Mouse (Mus musculus): ENCODE results near the gene Mrpl49. TPM values are rescaled to one million over a fixed set of nuclear protein-coding genes. Genes with fewer than 3 reads are reported as not detected.

The Mrpl49 gene
- polyA plus RNA-seq, 1 experiment from 2014 or later = 96.6 TPM

DNA sequence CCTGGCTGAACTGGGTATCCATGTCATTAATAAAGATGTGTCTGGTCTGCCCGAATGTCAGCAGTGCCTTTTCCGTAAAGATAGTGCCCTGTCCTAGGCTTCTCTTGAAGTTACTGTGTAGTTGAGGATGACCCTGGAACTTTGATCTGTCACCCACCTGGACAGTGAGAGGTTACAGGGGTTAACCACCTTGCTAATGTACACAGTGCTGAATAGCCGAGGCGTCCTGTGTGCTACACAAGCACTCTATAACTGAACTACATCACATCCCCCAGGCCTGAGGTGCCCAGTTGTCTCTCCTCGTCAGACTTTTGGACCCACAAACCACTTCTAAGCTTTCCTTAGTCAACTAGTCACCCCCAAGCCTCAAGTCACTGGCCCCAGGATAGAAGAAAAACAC, 4.8 kb upstream of the Mrpl49 start:
- DNase-seq (ENCODE audit: low spot score) = no peak
- no peak overlapping the region for H3K27ac ChIP-seq (replicated peaks; ENCODE audit: low read depth, low read length)
- H3K9ac ChIP-seq (replicated peaks; ENCODE audit: low read length) = peak overlapping the region; percentile 92
- no peaks in the 10 kb centered on the region; the same call in 1 of the 2 replicates for H3K36me3 ChIP-seq (replicated peaks; ENCODE audit: control insufficient read depth, insufficient read depth, low read depth, low read length)
- H3K9me3 ChIP-seq (replicated peaks; ENCODE audit: control insufficient read depth, low read length) = no peaks in the 10 kb centered on the region
- peak overlapping the region; percentile 89 for H3K4me3 ChIP-seq (ENCODE audit: low read depth, low read length)
- H3K4me1 ChIP-seq (ENCODE audit: control insufficient read depth, insufficient read depth, low read length) = peaks cover 8% of the 10 kb centered on the region
- 69% methylated on average over 5 of the region's 5 CpGs for WGBS
- no peaks in the 10 kb centered on the region for H3K27me3 ChIP-seq (ENCODE audit: control insufficient read depth, insufficient read depth, low read length)
- peak overlapping the region; percentile 95 for H3K4me2 ChIP-seq (ENCODE audit: low read depth, low read length)
- ATAC-seq (replicated peaks; ENCODE audit: insufficient number of reproducible peaks, low FRiP score, low TSS enrichment, low read depth) = no peak

DNA sequence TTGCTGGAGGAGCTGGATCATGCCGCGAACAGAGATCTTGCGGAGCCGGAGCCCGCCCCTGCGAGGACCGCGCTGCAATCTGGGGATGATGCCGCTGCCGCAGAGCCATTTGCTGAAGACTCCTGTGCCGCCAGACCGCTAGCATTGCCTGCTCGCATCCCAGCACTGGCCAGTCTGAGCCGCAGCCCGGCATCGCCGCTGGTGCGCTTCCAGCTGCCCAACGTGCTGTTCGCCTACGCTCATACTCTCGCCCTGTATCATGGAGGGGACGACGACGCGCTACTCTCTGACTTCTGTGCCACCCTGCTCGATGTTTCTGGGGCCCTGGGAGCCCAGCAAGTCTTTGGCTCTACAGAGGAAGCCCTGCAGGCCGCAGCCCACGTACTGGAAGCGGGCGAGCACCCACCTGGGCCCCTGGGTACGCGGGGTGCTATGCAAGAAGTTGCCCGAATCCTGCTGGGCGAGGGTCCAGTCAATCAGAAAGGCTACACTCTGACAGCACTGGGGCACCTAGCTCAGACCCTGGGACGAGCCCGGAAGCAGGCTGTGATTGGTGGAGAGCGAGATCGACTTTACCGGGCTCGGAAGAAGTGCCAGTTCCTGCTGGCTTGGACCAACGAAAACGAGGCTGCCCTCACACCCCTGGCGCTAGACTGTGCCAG, 4.2 kb upstream of the Mrpl49 start:
- DNase-seq (ENCODE audit: low spot score) (peak; percentile 39), ATAC-seq (replicated peaks; ENCODE audit: insufficient number of reproducible peaks, low FRiP score, low TSS enrichment, low read depth) (no peak)
- peaks cover 7% of the 10 kb centered on the region for H3K4me1 ChIP-seq (ENCODE audit: control insufficient read depth, insufficient read depth, low read length)
- peak overlapping the region; percentile 89 for H3K4me3 ChIP-seq (ENCODE audit: low read depth, low read length)
- no peaks in the 10 kb centered on the region; the same call in 1 of the 2 replicates for H3K36me3 ChIP-seq (replicated peaks; ENCODE audit: control insufficient read depth, insufficient read depth, low read depth, low read length)
- no peaks in the 10 kb centered on the region for H3K27me3 ChIP-seq (ENCODE audit: control insufficient read depth, insufficient read depth, low read length)
- peak overlapping the region; percentile 93 for H3K27ac ChIP-seq (replicated peaks; ENCODE audit: low read depth, low read length)
- 2% methylated on average over 44 of the region's 44 CpGs for WGBS
- peak overlapping the region; percentile 92 for H3K9ac ChIP-seq (replicated peaks; ENCODE audit: low read length)
- H3K9me3 ChIP-seq (replicated peaks; ENCODE audit: control insufficient read depth, low read length) = no peaks in the 10 kb centered on the region
- H3K4me2 ChIP-seq (ENCODE audit: low read depth, low read length) = peak overlapping the region; percentile 95

DNA sequence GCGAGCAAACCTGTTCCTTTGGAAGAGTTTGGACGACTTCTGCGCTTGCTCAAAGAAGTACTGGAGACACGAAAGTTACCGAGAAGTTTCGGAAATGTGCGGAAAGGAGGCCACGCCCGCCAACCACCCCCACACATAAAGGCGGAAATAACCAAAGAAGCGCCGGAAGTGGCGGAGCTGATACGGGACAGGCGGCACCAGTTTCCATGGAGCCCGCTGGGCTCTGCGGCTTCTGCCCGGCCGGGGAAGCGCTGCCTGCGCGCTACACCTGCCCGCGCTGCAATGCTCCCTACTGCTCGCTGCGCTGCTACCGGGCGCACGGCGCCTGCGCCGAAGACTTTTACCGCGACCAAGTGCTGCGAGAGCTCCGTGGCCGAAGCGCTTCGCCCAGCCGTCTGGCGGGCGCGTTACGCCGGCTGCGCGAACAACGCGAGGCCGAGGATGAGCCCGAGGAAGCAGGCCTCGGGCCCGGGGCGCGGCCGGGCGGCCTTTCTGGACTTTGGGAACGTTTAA, 3.5 kb upstream of the Mrpl49 start, which contains the start of gene Znhit2:
Gene Znhit2 (plus strand): TSS at position 172 of the 513 bp plus-strand sequence.
- under 1% methylated on average over 58 of the region's 58 CpGs for WGBS
- H3K9me3 ChIP-seq (replicated peaks; ENCODE audit: control insufficient read depth, low read length) = no peaks in the 10 kb centered on the region
- peak within 1 kb of the TSS; percentile 89 for H3K4me3 ChIP-seq (ENCODE audit: low read depth, low read length)
- peak within 1 kb of the TSS; percentile 92 for H3K9ac ChIP-seq (replicated peaks; ENCODE audit: low read length)
- peaks cover 6% of the 10 kb centered on the region for H3K4me1 ChIP-seq (ENCODE audit: control insufficient read depth, insufficient read depth, low read length)
- H3K4me2 ChIP-seq (ENCODE audit: low read depth, low read length) = peak within 1 kb of the TSS; percentile 95
- H3K27ac ChIP-seq (replicated peaks; ENCODE audit: low read depth, low read length) = peak within 1 kb of the TSS; percentile 93
- no peaks in the 10 kb centered on the region for H3K27me3 ChIP-seq (ENCODE audit: control insufficient read depth, insufficient read depth, low read length)
- no peaks in the 10 kb centered on the region; the same call in 1 of the 2 replicates for H3K36me3 ChIP-seq (replicated peaks; ENCODE audit: control insufficient read depth, insufficient read depth, low read depth, low read length)
- ATAC-seq (replicated peaks; ENCODE audit: insufficient number of reproducible peaks, low FRiP score, low TSS enrichment, low read depth) (peak; percentile 48), DNase-seq (ENCODE audit: low spot score) (peak; percentile 97)

DNA sequence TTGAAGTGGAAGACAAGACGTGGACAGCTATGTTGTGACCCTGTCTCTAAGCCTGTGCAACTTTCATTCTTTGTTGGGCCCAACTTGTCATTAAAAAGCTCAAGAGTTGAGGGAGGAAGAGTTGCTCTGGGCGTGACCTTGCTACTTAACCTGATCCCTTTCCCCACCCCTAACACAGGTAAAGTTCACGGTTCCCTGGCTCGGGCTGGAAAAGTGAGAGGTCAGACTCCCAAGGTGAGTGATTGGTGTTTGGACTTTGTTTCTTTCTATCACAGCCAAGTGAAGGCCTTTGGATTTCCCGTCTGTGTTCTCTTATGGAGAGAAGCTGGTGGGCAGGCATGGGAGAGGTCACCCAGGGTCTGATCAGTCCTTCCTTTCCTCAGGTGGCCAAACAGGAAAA, 1.4 kb upstream of the Mrpl49 start:
- ATAC-seq (replicated peaks; ENCODE audit: insufficient number of reproducible peaks, low FRiP score, low TSS enrichment, low read depth) (no peak), DNase-seq (ENCODE audit: low spot score) (no peak)
- H3K36me3 ChIP-seq (replicated peaks; ENCODE audit: control insufficient read depth, insufficient read depth, low read depth, low read length) = no peaks in the 10 kb centered on the region; the same call in none of the 2 replicates

DNA sequence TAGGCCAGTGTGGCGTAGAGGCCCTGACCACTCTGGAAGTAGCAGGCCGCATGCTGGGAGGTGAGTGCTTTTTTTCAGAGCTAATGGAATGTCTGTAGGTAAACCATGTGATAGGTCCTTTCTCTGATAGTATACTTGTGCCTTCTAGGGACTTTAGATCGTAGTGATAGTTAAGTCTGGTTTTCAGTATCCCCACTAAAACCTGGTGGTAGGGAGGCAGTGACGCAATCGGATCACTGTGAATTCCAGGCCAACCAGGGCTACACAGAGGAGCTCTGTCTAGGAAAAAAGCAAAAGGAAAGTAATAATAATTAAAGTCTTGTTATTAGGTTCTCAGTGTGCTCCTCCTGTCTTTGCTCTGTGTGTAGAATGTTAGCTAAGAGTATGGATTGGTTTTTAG, 928 bp upstream of the Mrpl49 start:
- DNase-seq (ENCODE audit: low spot score) (no peak), ATAC-seq (replicated peaks; ENCODE audit: insufficient number of reproducible peaks, low FRiP score, low TSS enrichment, low read depth) (no peak)
- Histone ChIP-seq H3K4me3 (ENCODE audit: low read depth, low read length) (peak overlapping the region; percentile 86), H3K9me3 (replicated peaks; ENCODE audit: control insufficient read depth, low read length) (no peaks in the 10 kb centered on the region), H3K4me1 (ENCODE audit: control insufficient read depth, insufficient read depth, low read length) (peaks cover 6% of the 10 kb centered on the region), H3K4me2 (ENCODE audit: low read depth, low read length) (peak overlapping the region; percentile 70), H3K36me3 (replicated peaks; ENCODE audit: control insufficient read depth, insufficient read depth, low read depth, low read length) (peaks cover 4% of the 10 kb centered on the region), H3K9ac (replicated peaks; ENCODE audit: low read length) (peak overlapping the region; percentile 87), H3K27me3 (ENCODE audit: control insufficient read depth, insufficient read depth, low read length) (no peaks in the 10 kb centered on the region), H3K27ac (replicated peaks; ENCODE audit: low read depth, low read length) (no peak overlapping the region)
- WGBS = 38% methylated on average over 5 of the region's 5 CpGs

More for the DNA sequence above, 1.4 kb upstream of the Mrpl49 start:
- WGBS = 84% methylated on average over 5 of the region's 5 CpGs
- Histone ChIP-seq H3K4me1 (ENCODE audit: control insufficient read depth, insufficient read depth, low read length) (peaks cover 6% of the 10 kb centered on the region), H3K4me3 (ENCODE audit: low read depth, low read length) (peak overlapping the region; percentile 86), H3K4me2 (ENCODE audit: low read depth, low read length) (peak overlapping the region; percentile 70), H3K9ac (replicated peaks; ENCODE audit: low read length) (peak overlapping the region; percentile 87; the same call in 1 of the 2 replicates), H3K27ac (replicated peaks; ENCODE audit: low read depth, low read length) (no peak overlapping the region), H3K27me3 (ENCODE audit: control insufficient read depth, insufficient read depth, low read length) (no peaks in the 10 kb centered on the region), H3K9me3 (replicated peaks; ENCODE audit: control insufficient read depth, low read length) (no peaks in the 10 kb centered on the region)

DNA sequence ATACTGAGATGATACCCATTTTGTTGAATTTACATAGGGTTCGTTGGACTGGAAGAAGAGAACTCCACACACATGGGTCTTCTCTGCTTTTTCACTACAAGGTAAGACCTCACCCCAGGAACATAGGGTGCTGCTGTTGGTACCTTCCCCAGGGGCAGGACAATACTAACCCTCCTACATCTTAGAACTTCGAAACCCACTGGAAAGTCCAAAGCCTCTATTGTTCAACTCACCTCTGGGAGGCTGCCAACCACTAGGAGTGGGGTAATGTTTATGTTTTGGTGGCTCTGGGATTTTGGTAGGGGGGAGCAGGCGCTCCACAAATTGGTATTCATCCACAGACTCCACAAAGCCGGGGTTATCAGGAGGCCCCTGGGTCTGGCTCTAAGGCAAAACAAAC, 889 bp downstream of the Mrpl49 start:
- Histone ChIP-seq H3K27me3 (ENCODE audit: control insufficient read depth, insufficient read depth, low read length) (no peaks in the 10 kb centered on the region), H3K4me1 (ENCODE audit: control insufficient read depth, insufficient read depth, low read length) (no peaks in the 10 kb centered on the region), H3K4me3 (ENCODE audit: low read depth, low read length) (peak overlapping the region; percentile 86), H3K36me3 (replicated peaks; ENCODE audit: control insufficient read depth, insufficient read depth, low read depth, low read length) (peaks cover 5% of the 10 kb centered on the region), H3K9me3 (replicated peaks; ENCODE audit: control insufficient read depth, low read length) (no peaks in the 10 kb centered on the region), H3K27ac (replicated peaks; ENCODE audit: low read depth, low read length) (no peak overlapping the region), H3K9ac (replicated peaks; ENCODE audit: low read length) (peak overlapping the region; percentile 60), H3K4me2 (ENCODE audit: low read depth, low read length) (peak overlapping the region; percentile 64)
- ATAC-seq (replicated peaks; ENCODE audit: insufficient number of reproducible peaks, low FRiP score, low TSS enrichment, low read depth) (no peak), DNase-seq (ENCODE audit: low spot score) (no peak)
- 62% methylated on average over 4 of the region's 4 CpGs for WGBS

DNA sequence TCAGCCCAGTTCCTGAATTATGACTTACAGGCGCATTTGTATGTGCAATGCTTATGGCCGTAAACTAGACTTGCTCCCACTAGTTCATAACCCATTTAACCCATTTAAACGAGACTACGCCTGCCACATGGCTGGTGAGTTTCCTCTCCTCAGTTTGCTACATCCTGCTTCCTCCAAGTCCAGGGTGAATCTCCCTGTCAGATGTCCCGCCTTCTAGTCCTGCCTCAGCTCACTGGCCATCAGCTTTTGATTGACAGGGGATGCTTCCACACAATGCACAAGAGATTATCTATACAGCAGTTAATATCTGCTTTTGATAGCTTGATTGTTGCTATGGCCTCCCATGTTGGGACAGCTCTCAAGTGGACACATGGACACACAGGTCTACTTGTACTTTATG, 3.3 kb downstream of the Mrpl49 start:
- WGBS = 89% methylated on average over 5 of the region's 5 CpGs
- DNase-seq (ENCODE audit: low spot score) (no peak), ATAC-seq (replicated peaks; ENCODE audit: insufficient number of reproducible peaks, low FRiP score, low TSS enrichment, low read depth) (no peak)
- H3K36me3 ChIP-seq (replicated peaks; ENCODE audit: control insufficient read depth, insufficient read depth, low read depth, low read length) = peaks cover 18% of the 10 kb centered on the region
- no peak overlapping the region for H3K27ac ChIP-seq (replicated peaks; ENCODE audit: low read depth, low read length)
- no peak overlapping the region for H3K4me2 ChIP-seq (ENCODE audit: low read depth, low read length)
- no peaks in the 10 kb centered on the region for H3K4me1 ChIP-seq (ENCODE audit: control insufficient read depth, insufficient read depth, low read length)
- no peak overlapping the region for H3K9ac ChIP-seq (replicated peaks; ENCODE audit: low read length)
- H3K4me3 ChIP-seq (ENCODE audit: low read depth, low read length) = no peak overlapping the region
- no peaks in the 10 kb centered on the region for H3K27me3 ChIP-seq (ENCODE audit: control insufficient read depth, insufficient read depth, low read length)
- no peaks in the 10 kb centered on the region for H3K9me3 ChIP-seq (replicated peaks; ENCODE audit: control insufficient read depth, low read length)

DNA sequence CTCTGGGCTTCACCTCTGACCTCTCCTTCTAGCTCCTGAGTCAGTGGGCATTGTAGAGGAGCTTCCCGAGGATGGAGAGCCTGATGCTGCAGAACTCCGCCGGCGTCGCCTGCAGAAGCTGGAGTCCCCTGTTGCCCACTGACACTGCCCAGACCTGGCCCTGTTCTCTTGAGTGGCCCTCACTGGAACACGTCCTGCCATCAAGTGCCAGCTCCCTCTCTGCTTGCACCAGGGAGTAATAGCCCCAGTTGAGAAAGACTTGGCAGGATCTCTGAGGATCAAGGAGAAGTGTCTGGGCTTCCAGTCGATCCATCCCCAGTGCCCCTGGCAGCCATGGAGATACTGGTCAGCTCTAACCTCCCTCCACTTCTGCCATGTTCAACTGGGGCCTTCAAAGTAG, 5.1 kb downstream of the Mrpl49 start:
- H3K27me3 ChIP-seq (ENCODE audit: control insufficient read depth, insufficient read depth, low read length) = no peaks in the 10 kb centered on the region
- DNase-seq (ENCODE audit: low spot score) (no peak), ATAC-seq (replicated peaks; ENCODE audit: insufficient number of reproducible peaks, low FRiP score, low TSS enrichment, low read depth) (no peak)
- H3K4me2 ChIP-seq (ENCODE audit: low read depth, low read length) = no peak overlapping the region
- H3K27ac ChIP-seq (replicated peaks; ENCODE audit: low read depth, low read length) = no peak overlapping the region
- no peaks in the 10 kb centered on the region for H3K9me3 ChIP-seq (replicated peaks; ENCODE audit: control insufficient read depth, low read length)
- H3K9ac ChIP-seq (replicated peaks; ENCODE audit: low read length) = no peak overlapping the region
- peaks cover 22% of the 10 kb centered on the region for H3K36me3 ChIP-seq (replicated peaks; ENCODE audit: control insufficient read depth, insufficient read depth, low read depth, low read length)
- WGBS = 89% methylated on average over 7 of the region's 7 CpGs
- no peak overlapping the region for H3K4me3 ChIP-seq (ENCODE audit: low read depth, low read length)
- peaks cover 4% of the 10 kb centered on the region; the same call in 1 of the 2 replicates for H3K4me1 ChIP-seq (ENCODE audit: control insufficient read depth, insufficient read depth, low read length)

Measured in embryonic facial prominence, embryonic 11.5 days (tissue).